Mouse (Mus musculus) testis, adult 2 months (tissue): ENCODE results near the gene Ppard. TPM values are rescaled to one million over a fixed set of nuclear protein-coding genes. Genes with fewer than 3 reads are reported as not detected.
A peak's percentile ranks its signal among the peaks of the same experiment; 100 is the strongest.

Source experiments
- H3K27ac ChIP-seq: fragments of 200-500 bp; 2 replicates; pipeline ENCODE4 v1.5.1; 2012; ENCODE audit warnings: low read depth, low read length; ENCODE audit not compliant: control insufficient read depth, insufficient read depth
- H3K27me3 ChIP-seq: fragments of 200-500 bp; 2 replicates; pipeline ENCODE4 v1.6.1; 2012; ENCODE audit warnings: mild to moderate bottlenecking, low read length, moderate library complexity; ENCODE audit not compliant: control insufficient read depth, insufficient read depth
- H3K36me3 ChIP-seq: fragments of 200-500 bp; 2 replicates; pipeline ENCODE4 v1.6.1; 2012; ENCODE audit warnings: mild to moderate bottlenecking, low read length; ENCODE audit not compliant: control insufficient read depth, insufficient read depth
- H3K4me1 ChIP-seq: fragments of 200-500 bp; 2 replicates; pipeline ENCODE4 v1.6.1; 2012; ENCODE audit warnings: low read length; ENCODE audit not compliant: control insufficient read depth, insufficient read depth
- H3K4me3 ChIP-seq: fragments of 200-500 bp; 2 replicates; pipeline ENCODE4 v1.5.1; 2012; ENCODE audit warnings: low read depth, mild to moderate bottlenecking, low read length, moderate library complexity, mixed read lengths; ENCODE audit not compliant: control insufficient read depth
- CTCF ChIP-seq: fragments of 200-500 bp; IDR thresholded peaks from 2 replicates; pipeline ENCODE4 v1.5.1; 2012; ENCODE audit warnings: low read depth, mild to moderate bottlenecking, inconsistent platforms, low read length, moderate library complexity; ENCODE audit not compliant: control insufficient read depth, insufficient read depth, insufficient replicate concordance
- POLR2A ChIP-seq: fragments of 200-500 bp; IDR thresholded peaks from 2 replicates; pipeline ENCODE4 v1.6.1; 2012; ENCODE audit warnings: low read depth, mild to moderate bottlenecking, inconsistent platforms, low read length, moderate library complexity; ENCODE audit not compliant: control insufficient read depth
- polyA plus RNA-seq: library from polyadenylated mRNA; depleted of rRNA; stranded (reverse); fragments of >200 nt; gene quantifications from 2 replicates; pipeline ENCODE4 v1.2.3, GENCODE M21; 2012

The Ppard gene
- polyA plus RNA-seq, 1 experiment: 3.1 TPM

DNA sequence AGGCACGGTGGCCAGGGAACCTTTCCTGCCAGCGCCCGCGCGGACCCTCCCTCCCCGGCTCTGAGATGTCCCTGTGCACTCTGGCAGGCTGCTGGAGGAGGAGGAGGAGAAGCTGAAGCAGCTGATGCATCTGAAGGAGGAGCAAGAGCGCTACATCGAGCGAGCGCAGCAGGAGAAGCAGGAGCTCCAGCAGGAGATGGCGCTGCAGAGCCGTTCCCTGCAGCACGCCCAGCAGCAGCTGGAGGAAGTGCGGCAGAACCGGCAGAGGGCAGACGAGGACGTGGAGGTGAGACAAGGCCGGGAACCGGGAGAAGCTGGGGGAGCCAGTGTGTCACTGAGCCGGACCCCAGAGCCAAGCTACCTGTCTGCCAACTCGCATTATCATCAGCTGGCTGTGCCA lies 6.5 kb upstream of the Ppard start:
- Histone ChIP-seq H3K4me1 (peaks cover 15% of the 10 kb centered on the region), H3K27me3 (no peaks in the 10 kb centered on the region), H3K4me3 (peak overlapping the region; percentile 66), H3K36me3 (no peaks in the 10 kb centered on the region), H3K27ac (no peak overlapping the region)
- no peak for TF ChIP-seq POLR2A
- peak; percentile 90; the same call in 1 of the 2 replicates for TF ChIP-seq CTCF

DNA sequence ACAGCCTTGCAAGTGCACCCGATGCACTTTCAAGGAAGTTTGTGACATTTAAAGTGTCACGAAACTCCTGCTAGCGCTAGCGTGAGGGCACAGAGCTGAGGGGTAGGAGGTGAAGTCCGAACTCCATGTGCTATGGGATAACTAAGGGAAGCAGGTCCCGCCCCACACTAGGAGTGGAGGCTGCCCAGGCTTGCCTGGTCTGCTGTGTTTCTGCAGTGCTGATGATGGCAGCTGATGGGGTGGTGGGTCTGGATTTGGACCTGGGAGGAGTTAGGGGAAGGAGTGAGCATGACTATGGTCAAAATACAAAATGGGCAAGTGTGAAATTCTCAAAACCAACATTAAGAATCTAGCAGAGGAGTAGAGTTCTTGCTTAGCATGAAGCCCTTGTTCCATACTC lies 2.0 kb upstream of the Ppard start:
- Histone ChIP-seq H3K27ac (no peak overlapping the region), H3K4me1 (peaks cover 13% of the 10 kb centered on the region), H3K27me3 (no peaks in the 10 kb centered on the region), H3K36me3 (no peaks in the 10 kb centered on the region), H3K4me3 (no peak overlapping the region)
- TF ChIP-seq CTCF (no peak), POLR2A (no peak)

DNA sequence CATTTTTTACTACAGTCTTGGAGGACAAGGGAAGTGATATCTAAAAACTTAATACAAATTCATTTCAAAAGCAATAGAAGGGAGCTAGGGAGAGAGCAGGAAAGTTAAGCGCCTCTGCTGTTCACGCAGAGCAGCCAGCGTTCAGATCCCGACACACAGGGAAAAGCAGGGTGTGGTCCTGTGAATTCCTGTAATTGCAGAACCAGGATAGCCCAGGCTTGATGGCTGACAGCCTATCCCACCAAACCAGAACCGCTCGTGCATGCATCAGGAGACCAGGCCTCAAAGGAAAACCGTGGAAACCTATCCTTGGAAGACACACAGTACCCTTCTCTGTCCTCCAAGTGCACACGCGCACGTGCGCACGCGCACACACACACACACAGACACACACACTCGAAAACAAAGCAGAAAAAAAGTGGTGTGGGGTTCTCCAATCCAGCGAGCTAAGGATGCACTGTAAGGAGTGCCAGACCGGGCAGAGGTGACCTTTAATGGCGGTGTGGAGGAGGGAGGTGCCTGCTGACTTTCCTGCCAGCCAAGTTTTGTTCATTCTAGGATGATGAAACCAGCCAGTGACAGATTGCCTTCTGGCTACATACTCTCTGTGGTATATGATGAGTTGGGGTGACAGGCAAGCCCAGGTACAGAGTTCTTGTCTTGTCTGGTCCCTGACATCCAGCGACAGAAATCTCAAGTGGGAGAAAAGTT lies 1.3 kb upstream of the Ppard start:
- TF ChIP-seq CTCF: no peak
- no peak for TF ChIP-seq POLR2A
- no peak overlapping the region for H3K4me3 ChIP-seq
- H3K36me3 ChIP-seq: no peaks in the 10 kb centered on the region
- no peaks in the 10 kb centered on the region for H3K27me3 ChIP-seq
- H3K27ac ChIP-seq: no peak overlapping the region
- peaks cover 7% of the 10 kb centered on the region for H3K4me1 ChIP-seq

DNA sequence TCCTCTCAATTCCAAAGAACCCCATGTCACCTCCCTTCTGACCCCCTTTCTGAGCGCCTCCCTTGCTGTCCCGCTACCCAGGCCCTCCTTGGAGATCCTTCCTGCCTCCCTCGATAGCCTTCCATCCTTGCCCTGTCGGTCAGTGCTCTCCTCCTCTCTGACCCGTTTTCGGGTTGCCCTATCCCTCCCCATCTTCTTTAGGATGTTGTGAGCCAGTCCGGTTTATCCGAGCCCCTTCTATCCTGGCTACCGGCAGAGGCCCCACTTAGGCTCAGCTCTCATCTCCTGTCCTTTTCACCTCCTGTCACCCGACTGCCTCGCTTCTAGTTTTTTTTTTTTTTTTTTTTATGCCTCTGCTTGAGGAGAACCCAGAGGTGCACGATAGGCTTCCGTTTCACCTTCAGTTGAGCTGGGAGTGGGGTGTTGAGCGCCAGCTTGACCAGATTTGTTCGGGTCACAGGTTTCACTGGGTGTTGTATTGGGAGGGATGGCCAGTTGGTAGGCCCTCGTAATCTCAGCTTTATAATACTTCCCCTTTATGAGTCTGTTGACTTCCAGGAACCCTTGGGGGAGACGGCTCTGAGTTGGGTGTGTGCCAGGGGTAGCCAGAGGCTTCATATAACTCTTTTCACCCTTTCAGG lies 711 bp downstream of the Ppard start:
- Histone ChIP-seq H3K36me3 (no peaks in the 10 kb centered on the region), H3K27me3 (no peaks in the 10 kb centered on the region), H3K27ac (no peak overlapping the region), H3K4me1 (peaks cover 7% of the 10 kb centered on the region), H3K4me3 (peak overlapping the region; percentile 94)
- TF ChIP-seq POLR2A: no peak
- TF ChIP-seq CTCF: no peak

DNA sequence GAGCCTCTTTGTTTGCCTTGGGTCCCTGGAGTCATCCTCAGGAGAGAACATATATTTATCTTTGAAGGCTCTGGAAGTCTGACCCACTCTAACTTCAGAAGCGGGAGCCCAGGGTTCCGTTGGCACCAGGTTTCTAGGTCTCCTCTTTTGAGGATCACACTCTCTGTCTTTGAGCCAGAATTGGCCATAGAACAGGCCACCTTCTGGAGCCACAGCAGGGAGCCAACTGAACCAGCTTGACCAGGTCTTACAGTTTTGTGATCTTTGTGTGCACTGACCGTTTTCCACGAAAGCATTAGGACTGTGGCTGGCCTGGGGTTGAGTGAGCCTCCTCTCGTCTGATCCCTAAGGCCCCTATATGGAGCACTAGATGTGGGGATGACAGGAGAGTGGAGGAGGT lies 2.1 kb downstream of the Ppard start:
- no peak overlapping the region for H3K27ac ChIP-seq
- TF ChIP-seq POLR2A: no peak
- no peak for TF ChIP-seq CTCF
- H3K4me1 ChIP-seq: peaks cover 7% of the 10 kb centered on the region

DNA sequence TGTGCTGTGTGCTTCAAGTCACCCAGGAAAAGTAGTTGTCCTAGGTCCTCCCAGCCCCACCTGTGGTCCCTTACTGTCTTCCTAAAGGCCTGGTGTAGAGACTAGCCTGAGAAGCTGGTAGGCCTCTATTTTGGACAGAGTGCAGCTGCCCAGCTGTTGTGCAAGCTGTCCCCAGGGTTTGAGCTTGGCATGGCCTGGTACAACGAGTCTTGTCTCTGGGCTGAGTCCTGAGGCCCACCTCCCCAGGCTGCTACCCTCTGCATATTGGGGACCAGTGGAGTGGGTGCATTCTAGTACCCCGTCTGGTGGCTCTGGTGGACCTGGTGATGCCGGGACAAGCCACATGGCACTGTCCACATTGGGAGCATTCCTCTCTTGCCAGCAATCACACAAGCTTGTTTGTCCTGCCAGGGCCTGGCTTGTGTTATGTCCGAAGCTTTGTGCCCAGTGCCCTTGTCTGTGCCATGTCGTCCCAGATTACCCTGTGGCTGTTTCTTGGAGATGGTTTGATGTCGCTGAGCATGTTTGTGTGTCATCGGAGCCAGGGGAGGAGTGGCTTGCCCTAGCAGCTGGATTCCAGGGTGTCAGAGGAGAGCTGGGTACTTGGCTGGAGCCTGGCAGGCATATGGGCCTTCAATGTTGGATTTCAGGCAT lies 3.6 kb downstream of the Ppard start:
- H3K36me3 ChIP-seq: no peaks in the 10 kb centered on the region
- TF ChIP-seq CTCF (no peak), POLR2A (no peak)
- H3K27me3 ChIP-seq: no peaks in the 10 kb centered on the region
- H3K4me3 ChIP-seq: no peak overlapping the region
- H3K27ac ChIP-seq: no peak overlapping the region
- peaks cover 7% of the 10 kb centered on the region for H3K4me1 ChIP-seq

More for the DNA sequence above, 2.1 kb downstream of the Ppard start:
- no peak overlapping the region for H3K4me3 ChIP-seq
- H3K36me3 ChIP-seq: no peaks in the 10 kb centered on the region
- H3K27me3 ChIP-seq: no peaks in the 10 kb centered on the region

DNA sequence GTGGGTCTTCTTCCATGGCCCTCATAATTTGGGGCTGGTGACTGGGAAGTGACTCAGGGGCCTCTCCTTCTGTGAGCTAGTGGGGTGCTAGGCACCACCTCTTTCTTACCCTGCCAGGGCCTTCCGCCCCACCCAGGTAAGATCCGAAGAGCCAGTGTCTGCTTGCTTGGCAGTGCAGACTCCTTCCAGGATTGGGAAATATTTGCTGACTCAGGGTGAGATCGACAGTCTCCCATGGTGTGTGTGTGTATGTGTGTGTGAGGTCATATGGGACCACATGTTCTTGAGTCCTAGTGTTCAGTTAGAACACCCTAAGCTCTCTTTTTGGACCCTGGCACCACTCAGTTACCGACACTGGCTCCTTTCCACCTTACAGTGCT lies 4.1 kb downstream of the Ppard start:
- H3K4me1 ChIP-seq: peaks cover 7% of the 10 kb centered on the region
- no peak for TF ChIP-seq CTCF
- TF ChIP-seq POLR2A: no peak
- H3K36me3 ChIP-seq: no peaks in the 10 kb centered on the region
- no peaks in the 10 kb centered on the region for H3K27me3 ChIP-seq
- no peak overlapping the region for H3K4me3 ChIP-seq
- H3K27ac ChIP-seq: no peak overlapping the region

- TF ChIP-seq POLR2A (no peak), CTCF (no peak)
- H3K4me3 ChIP-seq: no peak overlapping the region
- no peak overlapping the region for H3K27ac ChIP-seq
- no peaks in the 10 kb centered on the region for H3K27me3 ChIP-seq
- peaks cover 7% of the 10 kb centered on the region for H3K4me1 ChIP-seq
- H3K36me3 ChIP-seq: no peaks in the 10 kb centered on the region
These were observed 4.9 kb downstream of the Ppard start for GRCm38 (mm10) chr17:28237362-28237761.
